Mouse (Mus musculus) forebrain, embryonic 14.5 days (tissue): ENCODE results near the gene Slc22a20. TPM values are rescaled to one million over a fixed set of nuclear protein-coding genes. Genes with fewer than 3 reads are reported as not detected.

Experiments
- ATAC-seq: fragments of 200-750 bp; cut with Nextera tagmentation; 2 replicates; pipeline ENCODE4 v1.8.0; 2017; ENCODE audit warnings: mild to moderate bottlenecking, moderate library complexity
- DNase-seq: peaks from one replicate; pipeline ENCODE4 v3.0.0-alpha.2; 2015; ENCODE audit warnings: low spot score
- H3K27ac ChIP-seq: fragments of 300-500 bp; sonication (generic); 2 replicates; pipeline ENCODE4 v1.5.1; 2014; ENCODE audit warnings: low read depth, mild to moderate bottlenecking, control low read depth, low read length, moderate library complexity
- H3K27me3 ChIP-seq: fragments of 300-500 bp; sonication (generic); replicated peaks from 2 replicates; pipeline ENCODE4 v1.6.1; 2014; ENCODE audit warnings: low read length, control low read depth, mixed read lengths; ENCODE audit not compliant: control insufficient read depth, insufficient read depth
- H3K36me3 ChIP-seq: fragments of 300-500 bp; sonication (generic); 2 replicates; pipeline ENCODE4 v1.6.1; 2014; ENCODE audit warnings: low read length, control low read depth; ENCODE audit not compliant: control insufficient read depth, insufficient read depth
- H3K4me1 ChIP-seq: fragments of 300-500 bp; sonication (generic); 2 replicates; pipeline ENCODE4 v1.6.1; 2014; ENCODE audit warnings: antibody characterized with exemption, low read length, control low read depth; ENCODE audit not compliant: control insufficient read depth, insufficient read depth
- H3K4me2 ChIP-seq: fragments of 300-500 bp; sonication (generic); 2 replicates; pipeline ENCODE4 v1.6.1; 2014; ENCODE audit warnings: mild to moderate bottlenecking, control low read depth, low read length
- H3K4me3 ChIP-seq: fragments of 300-500 bp; sonication (generic); 2 replicates; pipeline ENCODE4 v1.5.1; 2014; ENCODE audit warnings: low read depth, low read length, control low read depth
- H3K9ac ChIP-seq: fragments of 300-500 bp; sonication (generic); 2 replicates; pipeline ENCODE4 v1.6.1; 2014; ENCODE audit warnings: mild to moderate bottlenecking, low read length, control low read depth, moderate library complexity
- H3K9me3 ChIP-seq: fragments of 300-500 bp; sonication (generic); replicated peaks from 2 replicates; pipeline ENCODE4 v1.6.1; 2016; ENCODE audit warnings: low read length, control low read depth, mixed read lengths; ENCODE audit not compliant: control insufficient read depth
- WGBS: fragments of 180-500 bp; shearing (Covaris S2); extraction: QIAGEN DNeasy Blood & Tissue Kit; methylation state at CpG from one replicate; pipeline ENCODE4 v1.1.7; 2014; 5-methylcytosine and 5-hydroxymethylcytosine counted together
- polyA plus RNA-seq: library from polyadenylated mRNA; unstranded; fragments of >200 nt; fragmentation: Nextera tagmentation; extraction: Ambion mirVana; gene quantifications from 2 replicates; pipeline ENCODE4 v1.2.1, GENCODE M21; 2014

Gene Slc22a20
- polyA plus RNA-seq, 1 experiment from 2014 or later = not detected

DNA sequence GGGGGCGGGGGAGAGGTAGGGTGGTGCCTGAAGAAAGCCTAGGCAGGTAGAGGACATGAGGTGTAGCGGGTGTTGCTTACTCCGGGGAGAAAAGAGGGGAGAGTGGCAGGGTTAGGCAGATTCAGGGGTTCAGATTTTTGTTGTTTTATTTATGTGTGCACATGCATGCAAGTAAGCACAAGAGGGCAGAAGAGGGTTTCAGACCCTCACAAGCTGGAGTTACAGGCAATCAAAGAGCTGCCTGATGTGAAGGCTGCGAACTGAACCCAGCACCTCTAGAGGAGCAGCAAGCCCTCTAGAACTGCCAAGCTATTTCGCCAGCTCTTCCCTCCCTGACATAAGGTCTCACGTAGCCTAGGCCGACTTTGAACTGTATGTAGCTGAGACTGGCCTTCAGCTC, 30.6 kb upstream of the Slc22a20 start:
- no peak overlapping the region for H3K27ac ChIP-seq
- H3K27me3 ChIP-seq = peaks cover 12% of the 10 kb centered on the region
- WGBS = 50% methylated on average over 7 of the region's 7 CpGs
- H3K9me3 ChIP-seq = no peaks in the 10 kb centered on the region
- DNase-seq (peak; percentile 43), ATAC-seq (no peak)
- no peak overlapping the region for H3K4me3 ChIP-seq
- no peak overlapping the region for H3K9ac ChIP-seq
- no peak overlapping the region for H3K4me2 ChIP-seq
- no peaks in the 10 kb centered on the region; the same call in 1 of the 2 replicates for H3K4me1 ChIP-seq
- no peaks in the 10 kb centered on the region for H3K36me3 ChIP-seq

DNA sequence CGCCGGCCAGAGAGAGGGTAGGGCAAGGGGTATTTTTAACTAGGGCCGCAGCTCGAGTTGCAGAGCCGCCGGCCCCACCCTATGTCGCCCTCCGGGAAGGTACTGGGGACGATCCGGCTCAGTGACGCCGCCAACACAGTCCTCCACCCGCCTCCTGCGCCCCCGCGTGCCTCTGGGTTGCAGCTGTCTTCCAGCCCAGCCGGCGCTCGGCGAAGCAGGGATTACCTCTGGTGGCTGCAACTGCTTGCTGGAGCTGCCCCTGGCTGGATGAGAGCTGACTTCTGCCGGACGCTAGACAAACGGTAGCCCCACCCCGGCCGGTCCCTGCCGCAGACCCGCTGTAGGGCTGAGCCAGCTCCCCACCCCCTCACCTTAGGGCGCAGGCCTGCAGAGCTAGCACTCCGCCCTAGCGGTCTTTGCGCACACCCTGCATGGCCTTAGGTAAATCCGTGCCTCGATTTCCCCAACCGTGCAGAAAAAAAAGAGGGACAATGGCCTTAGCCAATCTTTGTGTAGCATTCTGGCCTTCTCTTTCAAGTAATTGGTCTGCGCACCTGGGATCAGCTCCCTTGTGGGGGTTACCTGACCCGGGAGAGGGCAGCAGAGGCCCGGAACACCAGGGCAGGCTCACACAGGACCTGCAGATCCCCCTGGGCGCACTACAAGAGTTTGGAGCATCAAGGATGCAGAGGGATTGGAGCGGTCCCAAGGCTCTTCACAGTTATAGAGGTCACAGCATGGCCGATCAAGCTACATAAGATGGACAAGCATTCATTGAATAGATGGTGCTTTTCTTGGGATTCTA, 29.8 kb upstream of the Slc22a20 start, which contains the start of gene Capn1:
Gene Capn1 (minus strand): TSS at position 387 of the 805 bp plus-strand sequence.
- no peak within 1 kb of the TSS for H3K27ac ChIP-seq
- peak; percentile 55 for DNase-seq
- peaks cover 12% of the 10 kb centered on the region for H3K27me3 ChIP-seq
- peak within 1 kb of the TSS; percentile 39 for H3K4me3 ChIP-seq
- H3K9ac ChIP-seq = peak within 1 kb of the TSS; percentile 65
- peak; percentile 74 for ATAC-seq
- WGBS = 3% methylated on average over 40 of the region's 40 CpGs
- peak within 1 kb of the TSS; percentile 78 for H3K4me2 ChIP-seq
- H3K4me1 ChIP-seq = no peaks in the 10 kb centered on the region; the same call in 1 of the 2 replicates
- H3K36me3 ChIP-seq = no peaks in the 10 kb centered on the region
- H3K9me3 ChIP-seq = no peaks in the 10 kb centered on the region

DNA sequence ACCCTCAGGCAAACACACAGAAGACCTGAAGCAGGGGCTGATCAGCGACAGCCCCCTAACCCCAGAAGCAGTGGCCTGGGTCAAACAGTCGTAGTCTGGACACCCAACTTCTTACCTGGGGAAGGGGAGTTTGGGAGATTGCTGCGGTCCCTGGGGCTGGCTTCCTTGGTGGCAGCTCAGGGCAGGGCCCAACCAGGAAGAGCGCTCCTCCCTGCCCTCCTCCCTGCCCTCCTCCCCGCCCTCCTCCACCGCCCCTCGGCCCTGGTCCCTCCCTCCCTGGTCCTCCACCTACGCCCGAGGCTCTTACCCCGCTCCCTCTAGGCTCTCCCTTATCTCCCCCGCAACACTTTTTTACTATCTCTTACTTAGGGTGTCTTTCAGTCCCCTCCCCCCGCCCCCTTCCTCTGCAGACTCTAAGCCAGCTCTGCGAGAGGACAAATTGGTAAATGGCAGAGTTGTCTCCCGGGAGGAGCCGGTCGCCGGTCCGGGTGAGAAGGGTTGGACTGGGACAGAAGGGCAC, 29.1 kb upstream of the Slc22a20 start:
- DNase-seq = peak; percentile 7
- Histone ChIP-seq H3K27me3 (peaks cover 12% of the 10 kb centered on the region), H3K4me3 (peak overlapping the region; percentile 39), H3K27ac (no peak overlapping the region), H3K36me3 (no peaks in the 10 kb centered on the region), H3K9me3 (no peaks in the 10 kb centered on the region), H3K4me2 (peak overlapping the region; percentile 78), H3K9ac (peak overlapping the region; percentile 65), H3K4me1 (no peaks in the 10 kb centered on the region; the same call in 1 of the 2 replicates)
- ATAC-seq = peak; percentile 50; the same call in 1 of the 2 replicates
- WGBS = 1% methylated on average over 15 of the region's 18 CpGs

DNA sequence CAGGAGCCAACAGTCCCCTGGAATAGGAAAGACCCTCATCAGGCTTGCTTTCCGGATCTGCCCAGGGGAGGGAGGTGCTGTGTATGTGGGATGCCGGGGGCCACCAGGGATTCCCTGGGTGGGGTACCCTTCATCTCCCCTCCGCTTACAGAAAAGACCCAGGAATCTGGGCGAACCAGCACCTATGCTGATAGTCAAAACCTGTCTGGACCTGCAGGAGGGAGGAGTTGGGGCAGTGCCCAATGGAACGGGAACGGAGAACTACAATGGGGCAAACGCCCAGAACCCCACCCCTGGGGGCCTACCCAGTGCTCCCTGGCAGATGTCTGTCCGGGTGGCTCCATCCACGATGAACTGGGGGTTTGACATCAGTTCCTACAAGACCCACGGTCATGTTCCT, 27.7 kb upstream of the Slc22a20 start:
- ATAC-seq = no peak
- H3K9ac ChIP-seq = no peak overlapping the region
- DNase-seq = no peak
- no peak overlapping the region for H3K4me3 ChIP-seq
- WGBS = 91% methylated on average over 10 of the region's 10 CpGs
- no peaks in the 10 kb centered on the region; the same call in 1 of the 2 replicates for H3K4me1 ChIP-seq
- no peaks in the 10 kb centered on the region for H3K9me3 ChIP-seq
- H3K27me3 ChIP-seq = peaks cover 12% of the 10 kb centered on the region
- H3K36me3 ChIP-seq = no peaks in the 10 kb centered on the region
- no peak overlapping the region for H3K4me2 ChIP-seq
- H3K27ac ChIP-seq = no peak overlapping the region

DNA sequence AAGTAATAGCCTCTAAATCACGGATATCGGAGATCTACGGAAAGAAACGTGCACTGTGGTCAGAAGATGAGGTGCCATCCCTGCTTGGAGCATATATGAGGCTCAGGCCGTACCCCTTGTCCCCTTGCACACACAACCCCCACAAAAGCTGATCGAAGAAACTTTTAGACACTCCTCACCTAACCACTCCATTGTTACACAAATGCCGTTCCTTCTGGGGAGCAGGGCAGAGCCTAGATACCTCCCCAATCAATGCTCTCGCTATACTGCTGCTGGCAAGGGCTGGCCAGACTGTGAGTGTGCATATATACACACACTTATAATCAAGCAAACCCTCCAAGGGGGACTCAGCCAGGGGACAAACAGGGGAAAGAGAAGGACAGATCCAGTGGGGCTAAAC, 23.2 kb upstream of the Slc22a20 start:
- H3K27ac ChIP-seq = no peak overlapping the region
- 68% methylated on average over 8 of the region's 8 CpGs for WGBS
- no peaks in the 10 kb centered on the region for H3K36me3 ChIP-seq
- no peaks in the 10 kb centered on the region for H3K4me1 ChIP-seq
- no peak for ATAC-seq
- H3K27me3 ChIP-seq = no peaks in the 10 kb centered on the region; the same call in 1 of the 2 replicates
- H3K4me2 ChIP-seq = no peak overlapping the region
- H3K9me3 ChIP-seq = no peaks in the 10 kb centered on the region
- DNase-seq = no peak
- H3K4me3 ChIP-seq = no peak overlapping the region
- no peak overlapping the region for H3K9ac ChIP-seq

DNA sequence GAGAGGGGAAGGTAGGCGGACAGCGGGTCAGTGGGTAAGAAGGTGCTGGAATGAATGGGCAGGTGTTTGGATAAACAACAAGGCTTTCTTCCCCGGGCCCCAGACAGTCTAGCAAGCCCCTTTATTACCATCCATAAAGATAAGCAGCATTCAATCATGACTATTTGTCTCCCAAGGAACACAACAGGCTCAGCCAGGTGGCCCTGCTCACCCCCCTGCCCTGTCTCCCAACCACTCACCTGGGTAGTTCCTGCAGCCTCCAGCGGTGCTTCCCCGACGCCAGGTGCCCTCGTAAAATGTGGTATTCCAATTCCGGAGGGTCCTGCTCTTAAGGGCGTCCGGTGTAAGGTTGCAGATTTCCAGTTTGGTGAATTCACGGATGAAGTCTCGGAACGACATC, 21.1 kb upstream of the Slc22a20 start:
- Histone ChIP-seq H3K9ac (no peak overlapping the region), H3K27me3 (no peaks in the 10 kb centered on the region), H3K27ac (no peak overlapping the region), H3K4me3 (no peak overlapping the region), H3K36me3 (no peaks in the 10 kb centered on the region), H3K4me1 (no peaks in the 10 kb centered on the region), H3K9me3 (no peaks in the 10 kb centered on the region), H3K4me2 (no peak overlapping the region)
- no peak for DNase-seq
- ATAC-seq = no peak
- 92% methylated on average over 13 of the region's 13 CpGs for WGBS

DNA sequence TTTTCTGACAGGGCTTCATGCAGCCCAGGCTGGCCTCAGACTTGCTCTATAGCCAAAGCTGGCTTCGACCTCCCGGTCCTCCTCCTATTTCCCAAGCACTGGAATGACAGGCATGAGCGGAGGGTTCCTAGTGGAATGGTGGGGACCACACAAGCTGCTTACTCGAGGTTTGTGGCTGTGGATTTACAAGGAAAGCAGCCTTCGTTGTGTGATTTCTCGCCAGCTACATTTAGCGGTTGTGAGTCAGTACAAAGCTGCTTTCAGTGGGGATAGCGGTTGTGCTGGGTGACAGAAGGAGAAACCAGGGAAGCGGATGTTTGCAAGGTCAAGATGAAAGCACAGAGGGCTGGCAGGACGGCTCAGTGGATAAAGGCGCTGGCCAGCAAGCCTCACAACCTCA, 19.6 kb upstream of the Slc22a20 start:
- no peaks in the 10 kb centered on the region for H3K27me3 ChIP-seq
- no peaks in the 10 kb centered on the region for H3K36me3 ChIP-seq
- H3K27ac ChIP-seq = no peak overlapping the region
- H3K4me3 ChIP-seq = no peak overlapping the region
- no peak overlapping the region for H3K4me2 ChIP-seq
- DNase-seq = no peak
- no peak overlapping the region for H3K9ac ChIP-seq
- no peak for ATAC-seq
- no peaks in the 10 kb centered on the region for H3K9me3 ChIP-seq
- H3K4me1 ChIP-seq = no peaks in the 10 kb centered on the region
- WGBS = 57% methylated on average over 11 of the region's 11 CpGs

DNA sequence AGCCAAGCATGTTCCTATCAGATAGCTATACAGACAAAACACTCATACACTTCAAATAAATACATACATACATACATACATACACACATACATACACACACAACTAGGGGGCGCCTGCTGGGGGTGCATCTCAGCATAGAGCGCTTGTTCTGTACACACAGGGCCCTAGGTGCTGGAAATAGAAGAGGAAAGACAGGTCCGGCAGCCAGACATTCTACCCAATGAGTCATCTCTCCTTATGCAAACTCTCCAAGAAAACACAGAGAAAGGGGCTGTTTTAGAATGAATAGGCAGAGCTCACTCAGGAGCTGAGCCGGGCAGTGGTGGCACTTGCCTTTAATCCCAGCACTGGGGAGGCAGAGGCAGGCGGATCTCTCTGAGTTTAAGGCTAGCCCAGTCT, 14.0 kb upstream of the Slc22a20 start:
- WGBS = 76% methylated on average over 5 of the region's 5 CpGs

DNA sequence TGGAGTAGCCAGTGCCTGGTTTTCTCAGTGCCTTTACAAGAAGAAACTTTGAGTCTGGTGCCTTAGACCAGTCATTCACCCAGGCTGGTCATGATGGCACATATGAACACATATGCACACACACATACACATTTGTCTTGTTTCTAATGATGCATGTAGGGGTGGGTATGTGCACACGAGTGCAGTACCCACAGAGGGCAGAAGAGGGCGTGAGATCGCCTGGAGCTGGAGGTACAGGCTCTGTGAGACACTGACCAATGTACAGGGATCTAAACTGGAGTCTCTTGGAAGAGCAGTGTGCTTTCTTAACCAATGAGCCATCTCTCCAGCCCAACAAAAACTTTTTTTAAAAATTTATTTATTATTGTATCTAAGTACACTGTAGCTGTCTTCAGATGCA, 12.2 kb upstream of the Slc22a20 start:
- Histone ChIP-seq H3K27me3 (no peaks in the 10 kb centered on the region), H3K9me3 (no peaks in the 10 kb centered on the region), H3K36me3 (no peaks in the 10 kb centered on the region), H3K4me3 (no peak overlapping the region), H3K4me2 (no peak overlapping the region), H3K9ac (no peak overlapping the region), H3K4me1 (no peaks in the 10 kb centered on the region), H3K27ac (no peak overlapping the region)
- 81% methylated on average over 3 of the region's 3 CpGs for WGBS
- no peak for ATAC-seq
- DNase-seq = no peak

More for the DNA sequence above, 14.0 kb upstream of the Slc22a20 start:
- H3K4me1 ChIP-seq = no peaks in the 10 kb centered on the region
- H3K9ac ChIP-seq = no peak overlapping the region
- H3K27me3 ChIP-seq = no peaks in the 10 kb centered on the region
- H3K4me3 ChIP-seq = no peak overlapping the region
- no peak for ATAC-seq
- no peak overlapping the region for H3K4me2 ChIP-seq
- DNase-seq = no peak
- H3K27ac ChIP-seq = no peak overlapping the region
- H3K9me3 ChIP-seq = no peaks in the 10 kb centered on the region
- no peaks in the 10 kb centered on the region for H3K36me3 ChIP-seq
